Mouse (Mus musculus): ENCODE measurements around the gene Slc12a8. TPM values are rescaled to one million over a fixed set of nuclear protein-coding genes. Genes with fewer than 3 reads are reported as not detected.
A peak's percentile ranks its signal among the peaks of the same experiment; 100 is the strongest.

The Slc12a8 gene
- polyA plus RNA-seq, 2 experiments = 0.94 to 0.97 TPM

DNA sequence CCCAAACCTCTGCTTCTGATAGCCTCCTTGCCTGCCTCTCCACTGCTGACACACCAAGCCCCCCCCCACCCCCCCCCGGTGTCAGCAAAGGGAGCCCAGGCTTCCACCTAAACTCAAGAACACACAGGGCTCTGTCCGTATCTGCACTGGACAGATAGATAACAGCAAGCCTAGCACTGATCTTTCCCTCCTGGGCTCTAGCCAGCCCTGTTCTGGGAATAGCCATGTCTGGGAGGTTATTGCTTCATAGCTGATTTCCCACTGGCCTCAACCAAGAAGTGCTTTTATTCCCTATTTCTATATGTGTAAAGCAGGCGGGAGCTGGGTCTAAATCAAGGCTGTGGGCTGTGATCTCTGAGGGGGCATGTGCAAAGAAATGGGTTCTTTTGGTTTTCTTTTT, 61.3 kb downstream of the Slc12a8 start:
- no peaks in the 10 kb centered on the region for H3K27me3 ChIP-seq (ENCODE audit: control insufficient read depth, insufficient read depth, low read length)

DNA sequence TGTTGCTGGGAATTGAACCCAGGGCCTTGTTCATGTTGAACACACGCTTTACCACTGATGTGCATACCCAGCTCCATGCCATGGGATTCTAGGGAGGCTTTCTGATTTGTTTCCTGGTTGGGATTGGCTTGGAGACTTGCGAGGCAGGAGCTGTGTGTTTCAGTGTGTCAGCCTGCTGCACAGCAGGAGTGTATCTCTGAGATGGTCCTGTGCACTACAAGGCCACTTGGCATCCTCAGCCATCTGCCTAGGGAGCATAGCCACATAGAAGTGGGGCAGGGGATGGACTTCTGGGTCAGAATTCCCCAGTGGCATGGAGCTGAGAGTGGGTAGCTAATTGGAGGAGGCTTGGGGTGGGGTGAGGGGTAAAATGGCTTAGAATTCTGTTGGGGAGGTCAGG, 63.2 kb downstream of the Slc12a8 start:
- Histone ChIP-seq H3K36me3 (ENCODE audit: control insufficient read depth, insufficient read depth, low read length) (no peaks in the 10 kb centered on the region), H3K4me1 (ENCODE audit: control insufficient read depth, insufficient read depth, low read length) (peaks cover 36% of the 10 kb centered on the region), H3K27ac (replicated peaks; ENCODE audit: low read depth, low read length) (no peak overlapping the region), H3K9ac (ENCODE audit: low read depth, low read length, severe bottlenecking) (0 out of 2 replicates have a peak overlapping the region, but pooled peaks have one; percentile 12), H3K27me3 (ENCODE audit: control insufficient read depth, insufficient read depth, low read length) (no peaks in the 10 kb centered on the region), H3K4me2 (replicated peaks; ENCODE audit: low read depth, low read length, severe bottlenecking) (no peak overlapping the region), H3K9me3 (ENCODE audit: control insufficient read depth, low read length) (no peaks in the 10 kb centered on the region), H3K4me3 (replicated peaks; ENCODE audit: low read length) (no peak overlapping the region)
- ATAC-seq (ENCODE audit: low FRiP score, low read depth) (no peak), DNase-seq (ENCODE audit: low spot score) (no peak)
- no peak for TF ChIP-seq POLR2A (IDR thresholded peaks at IDR 0.05; ENCODE audit: borderline replicate concordance, extremely low read depth, insufficient read depth, insufficient read length)
- 86% methylated on average over 2 of the region's 2 CpGs for WGBS

More for the DNA sequence above, 61.3 kb downstream of the Slc12a8 start:
- no peak for TF ChIP-seq POLR2A (IDR thresholded peaks at IDR 0.05; ENCODE audit: borderline replicate concordance, extremely low read depth, insufficient read depth, insufficient read length)
- ATAC-seq (ENCODE audit: low FRiP score, low read depth) (no peak), DNase-seq (ENCODE audit: low spot score) (no peak)
- Histone ChIP-seq H3K9me3 (ENCODE audit: control insufficient read depth, low read length) (no peaks in the 10 kb centered on the region), H3K4me1 (ENCODE audit: control insufficient read depth, insufficient read depth, low read length) (peaks cover 24% of the 10 kb centered on the region), H3K36me3 (ENCODE audit: control insufficient read depth, insufficient read depth, low read length) (no peaks in the 10 kb centered on the region), H3K4me2 (replicated peaks; ENCODE audit: low read depth, low read length, severe bottlenecking) (no peak overlapping the region), H3K4me3 (replicated peaks; ENCODE audit: low read length) (no peak overlapping the region), H3K9ac (ENCODE audit: low read depth, low read length, severe bottlenecking) (no peak overlapping the region), H3K27ac (replicated peaks; ENCODE audit: low read depth, low read length) (no peak overlapping the region)
- 81% methylated on average over 3 of the region's 3 CpGs for WGBS

DNA sequence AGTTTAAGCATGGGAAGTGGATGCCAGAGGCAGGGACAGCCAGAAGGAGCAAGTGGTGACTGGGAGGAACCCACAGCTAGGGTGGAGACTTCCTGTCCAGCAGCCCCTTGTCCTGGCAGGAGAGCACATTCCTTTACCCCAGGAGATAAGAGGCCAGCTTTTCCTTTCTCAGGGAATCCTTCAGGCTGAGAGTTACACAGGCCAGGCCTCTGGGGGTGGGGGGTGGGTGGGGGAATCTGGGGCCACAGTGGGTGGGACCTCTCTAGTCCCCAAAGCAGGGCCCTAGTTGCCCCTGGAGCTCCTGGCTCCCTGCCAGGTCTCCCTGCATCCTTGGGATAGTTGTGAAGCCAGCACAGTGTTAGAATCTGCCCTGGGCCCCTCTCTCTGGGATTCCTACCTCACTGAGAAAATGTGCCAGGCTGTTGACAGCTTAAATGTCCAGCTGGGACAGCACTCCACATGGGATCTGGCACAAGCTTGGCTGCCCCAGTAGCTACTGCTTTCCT, 63.7 kb downstream of the Slc12a8 start:
- Histone ChIP-seq H3K36me3 (ENCODE audit: control insufficient read depth, insufficient read depth, low read length) (no peaks in the 10 kb centered on the region), H3K27ac (replicated peaks; ENCODE audit: low read depth, low read length) (peak overlapping the region; percentile 33), H3K9ac (ENCODE audit: low read depth, low read length, severe bottlenecking) (0 out of 2 replicates have a peak overlapping the region, but pooled peaks have one; percentile 12), H3K4me1 (ENCODE audit: control insufficient read depth, insufficient read depth, low read length) (peaks cover 36% of the 10 kb centered on the region), H3K27me3 (ENCODE audit: control insufficient read depth, insufficient read depth, low read length) (no peaks in the 10 kb centered on the region), H3K4me3 (replicated peaks; ENCODE audit: low read length) (no peak overlapping the region), H3K4me2 (replicated peaks; ENCODE audit: low read depth, low read length, severe bottlenecking) (no peak overlapping the region), H3K9me3 (ENCODE audit: control insufficient read depth, low read length) (no peaks in the 10 kb centered on the region)
- no peak for DNase-seq (ENCODE audit: low spot score)
- no peak for TF ChIP-seq POLR2A (IDR thresholded peaks at IDR 0.05; ENCODE audit: borderline replicate concordance, extremely low read depth, insufficient read depth, insufficient read length)
- ATAC-seq (ENCODE audit: low FRiP score, low read depth) = no peak

DNA sequence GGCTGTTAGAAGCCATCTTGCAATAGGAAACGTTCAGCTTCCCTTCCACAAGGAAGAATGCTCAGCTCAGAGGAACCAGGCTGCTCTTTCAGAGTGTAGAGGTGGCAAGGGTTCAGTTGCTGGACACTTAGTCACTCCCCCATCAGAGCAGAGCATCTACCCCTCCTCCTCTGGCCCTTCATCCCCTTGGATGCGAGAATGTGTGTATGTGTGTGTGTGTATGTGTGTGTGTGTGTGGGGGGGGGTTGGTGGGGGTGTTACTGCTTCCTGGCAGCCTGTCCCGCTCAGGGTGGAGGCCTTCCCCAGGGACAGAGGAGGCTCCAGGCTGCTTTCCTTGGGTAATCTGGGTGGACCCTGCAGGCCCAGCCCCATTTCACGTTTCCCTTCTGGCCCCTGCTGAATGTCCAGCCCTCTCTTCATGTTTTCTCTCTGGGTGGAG, 64.6 kb downstream of the Slc12a8 start:
- Histone ChIP-seq H3K4me1 (ENCODE audit: control insufficient read depth, insufficient read depth, low read length) (peaks cover 36% of the 10 kb centered on the region), H3K27ac (replicated peaks; ENCODE audit: low read depth, low read length) (no peak overlapping the region; the same call in 1 of the 2 replicates), H3K9me3 (ENCODE audit: control insufficient read depth, low read length) (no peaks in the 10 kb centered on the region), H3K36me3 (ENCODE audit: control insufficient read depth, insufficient read depth, low read length) (no peaks in the 10 kb centered on the region), H3K27me3 (ENCODE audit: control insufficient read depth, insufficient read depth, low read length) (no peaks in the 10 kb centered on the region), H3K4me2 (replicated peaks; ENCODE audit: low read depth, low read length, severe bottlenecking) (no peak overlapping the region), H3K9ac (ENCODE audit: low read depth, low read length, severe bottlenecking) (no peak overlapping the region), H3K4me3 (replicated peaks; ENCODE audit: low read length) (no peak overlapping the region)
- DNase-seq (ENCODE audit: low spot score) (no peak), ATAC-seq (ENCODE audit: low FRiP score, low read depth) (no peak)
- 61% methylated on average over 3 of the region's 4 CpGs for WGBS
- no peak for TF ChIP-seq POLR2A (IDR thresholded peaks at IDR 0.05; ENCODE audit: borderline replicate concordance, extremely low read depth, insufficient read depth, insufficient read length)

DNA sequence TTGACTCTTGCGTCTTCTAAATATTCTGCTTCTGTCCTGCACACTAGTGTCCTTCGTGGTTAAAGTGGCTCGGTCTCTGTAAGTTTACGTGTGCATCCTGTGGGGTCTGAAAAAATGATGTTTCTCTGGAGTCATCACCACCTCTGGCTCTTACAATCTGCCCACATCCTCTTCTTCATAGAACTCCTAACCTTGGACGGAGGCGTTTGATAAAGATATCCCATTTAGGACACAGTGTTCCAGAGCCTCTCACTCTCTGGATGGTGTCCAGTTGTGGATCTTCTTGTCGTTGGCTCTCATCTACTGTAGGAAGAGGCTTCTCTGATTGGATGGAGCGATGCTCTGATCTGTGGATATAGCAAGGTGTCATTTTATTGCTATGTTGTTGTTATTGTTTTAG, 65.4 kb downstream of the Slc12a8 start:
- H3K27me3 ChIP-seq (ENCODE audit: control insufficient read depth, insufficient read depth, low read length) = no peaks in the 10 kb centered on the region
- 95% methylated on average over 8 of the region's 8 CpGs for WGBS

More for the DNA sequence above, 65.4 kb downstream of the Slc12a8 start:
- no peak overlapping the region for H3K4me2 ChIP-seq (replicated peaks; ENCODE audit: low read depth, low read length, severe bottlenecking)
- no peak overlapping the region for H3K9ac ChIP-seq (ENCODE audit: low read depth, low read length, severe bottlenecking)
- no peak overlapping the region for H3K27ac ChIP-seq (replicated peaks; ENCODE audit: low read depth, low read length)
- H3K36me3 ChIP-seq (ENCODE audit: control insufficient read depth, insufficient read depth, low read length) = no peaks in the 10 kb centered on the region
- H3K9me3 ChIP-seq (ENCODE audit: control insufficient read depth, low read length) = no peaks in the 10 kb centered on the region
- no peak overlapping the region for H3K4me3 ChIP-seq (replicated peaks; ENCODE audit: low read length)
- TF ChIP-seq POLR2A (IDR thresholded peaks at IDR 0.05; ENCODE audit: borderline replicate concordance, extremely low read depth, insufficient read depth, insufficient read length) = no peak
- H3K4me1 ChIP-seq (ENCODE audit: control insufficient read depth, insufficient read depth, low read length) = peaks cover 39% of the 10 kb centered on the region
- no peak for DNase-seq (ENCODE audit: low spot score)
- no peak for ATAC-seq (ENCODE audit: low FRiP score, low read depth)

All from limb, embryonic 14.5 days (tissue).